In the genomic region with DNA sequence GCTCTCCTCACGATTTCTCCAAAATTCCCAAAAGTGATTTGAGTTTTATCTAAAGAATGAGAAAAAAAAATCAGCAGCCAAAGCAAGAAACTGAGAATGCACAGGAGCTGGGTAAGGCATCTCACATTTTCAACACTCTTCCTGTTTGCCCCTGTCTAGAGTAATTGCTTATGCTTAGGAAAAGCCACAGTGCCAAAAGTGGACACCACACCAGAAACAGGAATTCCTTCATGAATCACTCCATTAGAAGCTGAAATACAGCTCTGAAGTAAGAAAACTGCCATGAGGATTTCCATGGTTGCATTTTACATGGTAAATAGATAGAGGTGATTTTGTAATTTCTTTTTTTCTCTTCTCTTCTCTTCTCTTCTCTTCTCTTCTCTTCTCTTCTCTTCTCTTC, we compare ENCODE assay signal across 27 mouse cellular contexts. TPM values are rescaled to one million over a fixed set of nuclear protein-coding genes. Genes with fewer than 3 reads are reported as not detected.
DNase-seq lines count a peak whose midpoint lies in the region; ATAC-seq and TF ChIP-seq lines count a peak whose summit lies in the region.
"Had no signal": no experiment of that assay in that cellular context is flagged by ENCODE, and none has a peak within 500 bp of the region (broad histone marks: within the 10 kb centered on the region; RNA-seq: fewer than 3 reads in every experiment).

No protein-coding gene starts in this region.

- peak; percentile 54 for DNase-seq in heart, adult 11 months
- no peak for DNase-seq in heart, postnatal 25 days (ENCODE audit: low spot score)
- DNase-seq in kidney, postnatal 0 days (ENCODE audit: low spot score), result peak; percentile 11
- peak; percentile 57 for DNase-seq in 3T3-L1 (ENCODE audit: low read depth, low spot score)
- peak; percentile 65 for DNase-seq in Muller cell, postnatal 12 days (ENCODE audit: inconsistent ontology term)
- DNase-seq: adrenal gland, adult 2 months; adrenal gland, postnatal 14 days; cerebellum, adult 11 months; cerebellum, adult 2 months; cerebellum, adult 9-11 months; cerebellum, postnatal 25 days; gastrocnemius, postnatal 14 days; heart, adult 2 months; heart, postnatal 14 days; kidney, adult 11 months had no signal

- no peak for ATAC-seq in kidney, postnatal 0 days (replicated peaks; ENCODE audit: low FRiP score, low read depth)
- ATAC-seq in kidney, embryonic 16.5 days (ENCODE audit: low FRiP score, low TSS enrichment), result no peak
- ATAC-seq in monocyte, adult 5-6 weeks (replicated peaks; ENCODE audit: insufficient number of reproducible peaks, low FRiP score, low TSS enrichment, poor library complexity, severe bottlenecking), result no peak
- ATAC-seq: forebrain, embryonic 15.5 days; hindbrain, embryonic 16.5 days; intestine, embryonic 15.5 days had no signal

- H3K9me3 ChIP-seq in kidney, postnatal 0 days (replicated peaks; ENCODE audit: low read length), result no peaks in the 10 kb centered on the region
- H3K9me3 ChIP-seq in kidney, embryonic 16.5 days (ENCODE audit: low read length), result no peaks in the 10 kb centered on the region
- H3K9me3 ChIP-seq: embryonic facial prominence, embryonic 12.5 days; embryonic facial prominence, embryonic 15.5 days; forebrain, embryonic 12.5 days; forebrain, embryonic 15.5 days; heart, embryonic 10.5 days; heart, embryonic 13.5 days; hindbrain, embryonic 13.5 days; intestine, embryonic 15.5 days had no signal

- H3K4me3 ChIP-seq in kidney, postnatal 0 days (replicated peaks; ENCODE audit: low read depth, low read length), result no peak overlapping the region
- no peak overlapping the region for H3K4me3 ChIP-seq in kidney, embryonic 16.5 days (ENCODE audit: low read length)
- H3K4me3 ChIP-seq: embryonic facial prominence, embryonic 12.5 days; embryonic facial prominence, embryonic 15.5 days; erythroblast, embryonic 14.5 days; forebrain, embryonic 12.5 days; forebrain, embryonic 15.5 days; heart, adult 2 months; heart, embryonic 10.5 days; heart, embryonic 13.5 days; hindbrain, embryonic 13.5 days; intestine, embryonic 15.5 days had no signal

- H3K4me2 ChIP-seq in kidney, postnatal 0 days (ENCODE audit: low read length), result no peak overlapping the region
- H3K4me2 ChIP-seq in kidney, embryonic 16.5 days (replicated peaks; ENCODE audit: low read depth, low read length), result no peak overlapping the region
- H3K4me2 ChIP-seq: embryonic facial prominence, embryonic 12.5 days; embryonic facial prominence, embryonic 15.5 days; forebrain, embryonic 12.5 days; forebrain, embryonic 15.5 days; heart, embryonic 13.5 days; hindbrain, embryonic 13.5 days; intestine, embryonic 15.5 days had no signal

- no peak for TF ChIP-seq CTCF in kidney, postnatal 0 days (IDR thresholded peaks at IDR 0.05; ENCODE audit: low read depth)

- H3K9ac ChIP-seq in kidney, postnatal 0 days (ENCODE audit: low read depth, low read length), result no peak overlapping the region
- no peak overlapping the region for H3K9ac ChIP-seq in kidney, embryonic 16.5 days (replicated peaks; ENCODE audit: low read length)
- H3K9ac ChIP-seq: embryonic facial prominence, embryonic 12.5 days; embryonic facial prominence, embryonic 15.5 days; forebrain, embryonic 12.5 days; forebrain, embryonic 15.5 days; heart, embryonic 13.5 days; hindbrain, embryonic 13.5 days; intestine, embryonic 15.5 days had no signal

- H3K27me3 ChIP-seq in kidney, postnatal 0 days (ENCODE audit: insufficient read depth, low read length), result no peaks in the 10 kb centered on the region
- no peaks in the 10 kb centered on the region for H3K27me3 ChIP-seq in kidney, embryonic 16.5 days (ENCODE audit: insufficient read depth, low read length)
- H3K27me3 ChIP-seq: embryonic facial prominence, embryonic 12.5 days; embryonic facial prominence, embryonic 15.5 days; forebrain, embryonic 12.5 days; forebrain, embryonic 15.5 days; heart, embryonic 13.5 days; hindbrain, embryonic 13.5 days; intestine, embryonic 15.5 days had no signal

- H3K4me1 ChIP-seq in kidney, postnatal 0 days (replicated peaks; ENCODE audit: insufficient read depth, low read length), result 0 out of 2 replicates have a peak, but pooled peaks cover 4% of the 10 kb centered on the region
- H3K4me1 ChIP-seq in kidney, embryonic 16.5 days (ENCODE audit: insufficient read depth, low read length), result peaks cover 4% of the 10 kb centered on the region; the same call in 1 of the 2 replicates
- H3K4me1 ChIP-seq: embryonic facial prominence, embryonic 12.5 days; forebrain, embryonic 15.5 days; intestine, embryonic 15.5 days had no signal

- intact Hi-C loops in heart, postnatal 25 days (cut with DNase I), result no loop called here

- no peak overlapping the region for H3K27ac ChIP-seq in kidney, postnatal 0 days
- H3K27ac ChIP-seq in kidney, embryonic 16.5 days (ENCODE audit: low read length), result no peak overlapping the region
- H3K27ac ChIP-seq: embryonic facial prominence, embryonic 12.5 days; embryonic facial prominence, embryonic 15.5 days; forebrain, embryonic 12.5 days; forebrain, embryonic 15.5 days; heart, adult 2 months; heart, embryonic 10.5 days; heart, embryonic 13.5 days; hindbrain, embryonic 13.5 days; intestine, embryonic 15.5 days had no signal

- no peaks in the 10 kb centered on the region for H3K36me3 ChIP-seq in kidney, postnatal 0 days (ENCODE audit: insufficient read depth, low read length)
- H3K36me3 ChIP-seq in kidney, embryonic 16.5 days (ENCODE audit: insufficient read depth, low read length), result no peaks in the 10 kb centered on the region
- H3K36me3 ChIP-seq: embryonic facial prominence, embryonic 12.5 days; embryonic facial prominence, embryonic 15.5 days; forebrain, embryonic 12.5 days; forebrain, embryonic 15.5 days; heart, embryonic 10.5 days; heart, embryonic 13.5 days; hindbrain, embryonic 13.5 days; intestine, embryonic 15.5 days had no signal

- 62% methylated on average over 1 of the region's 1 CpGs for WGBS in kidney, postnatal 0 days
- 94% methylated on average over 1 of the region's 1 CpGs for WGBS in kidney, embryonic 16.5 days

RNA-seq across cellular contexts. Expression of a gene that starts 36.0 kb away (rescaled TPM):
- 100 to 1,000 TPM; 615 to 691 TPM for total RNA-seq in heart, postnatal 25 days (2021)
- polyA plus RNA-seq in kidney, postnatal 0 days (2015; fragmentation: Nextera tagmentation; extraction: Ambion mirVana), result 63.1 and 67.6 TPM in 2 replicates
- polyA plus RNA-seq in kidney, embryonic 16.5 days (2015; fragmentation: Nextera tagmentation; extraction: Ambion mirVana), result 23.7 and 27.1 TPM in 2 replicates
- 17.6 to 47.1 TPM (median 22.0 TPM) in 3 replicates for total RNA-seq in monocyte, adult 5-6 weeks (2017)

Comparison
In these comparisons a context has a peak if more than half of its experiments do, and no peak if none do; other contexts are left out.
1. RNA of a gene that starts 36.0 kb away (total RNA-seq): 615 to 691 TPM in heart, postnatal 25 days; 17.6 to 47.1 TPM in monocyte, adult 5-6 weeks; every median in the first group is over 10 times any median in the second.